Mouse (Mus musculus): ENCODE data around the gene Mad2l1bp.

DNA sequence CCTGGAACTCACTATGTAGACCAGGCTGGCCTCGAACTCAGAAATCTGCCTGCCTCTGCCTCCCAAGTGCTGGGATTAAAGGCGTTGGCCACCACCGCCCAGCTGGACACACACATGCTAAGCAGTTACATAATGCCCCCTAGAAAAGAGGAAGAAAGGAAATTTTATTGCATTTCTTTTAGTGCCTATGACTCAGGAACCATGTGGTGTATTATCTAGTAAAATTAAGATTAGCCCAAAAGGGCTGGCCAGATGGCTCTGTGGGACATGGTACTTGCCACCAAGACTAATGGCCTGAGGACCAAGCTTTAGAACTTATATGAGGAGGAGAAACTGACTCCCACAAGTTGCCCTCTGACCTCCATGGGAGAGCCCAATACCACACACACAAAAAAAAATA lies 13.5 kb downstream of the Mad2l1bp start:
- TF ChIP-seq CTCF (conservative IDR thresholded peaks at IDR 0.05; ENCODE audit: insufficient read depth, insufficient read length, low read depth, low read length) (no peak), POLR2A (IDR thresholded peaks at IDR 0.05; ENCODE audit: low read depth, low read length) (no peak)
